Mouse (Mus musculus) MEL (cell line): ENCODE data around the gene Cisd2.

Source experiments
- BHLHE40 ChIP-seq: IDR thresholded peaks from 2 replicates; pipeline ENCODE4 v1.6.1; 2012; ENCODE audit warnings: low read depth, mild to moderate bottlenecking, inconsistent platforms, low read length, improper control_type of control experiment, borderline replicate concordance
- CTCF ChIP-seq, 3 experiments: IDR thresholded peaks in 2 of 3; conservative IDR thresholded peaks in 1 of 3; 2 replicates each; pipeline ENCODE4 v1.5.1; 2011 to 2012; ENCODE audit warnings: low read length in 3 of 3, low read depth in 2 of 3, mild to moderate bottlenecking in 2 of 3, improper control_type of control experiment in 1 of 3, inconsistent platforms in 1 of 3, mixed read lengths in 1 of 3, moderate library complexity in 1 of 3; ENCODE audit not compliant: control insufficient read depth in 1 of 3, insufficient read depth in 1 of 3, poor library complexity in 1 of 3, severe bottlenecking in 1 of 3
- E2F4 ChIP-seq: IDR thresholded peaks from 2 replicates; pipeline ENCODE4 v1.6.1; 2011; ENCODE audit warnings: low read depth, low read length, improper control_type of control experiment, borderline replicate concordance
- ELF1 ChIP-seq: IDR thresholded peaks from 2 replicates; pipeline ENCODE4 v1.6.1; 2014; ENCODE audit warnings: low read depth, mild to moderate bottlenecking, inconsistent platforms, low read length, improper control_type of control experiment, moderate library complexity
- GATA1 ChIP-seq: IDR thresholded peaks from 2 replicates; pipeline ENCODE4 v1.6.1; 2011; ENCODE audit warnings: low read depth, low read length, improper control_type of control experiment
- JUND ChIP-seq: IDR thresholded peaks from 2 replicates; pipeline ENCODE4 v1.6.1; 2011; ENCODE audit warnings: low read depth, mild to moderate bottlenecking, improper control_type of control experiment, low read length
- MAX ChIP-seq: IDR thresholded peaks from 2 replicates; pipeline ENCODE4 v1.6.1; 2011; ENCODE audit warnings: low read length, improper control_type of control experiment
- MEF2A ChIP-seq: IDR thresholded peaks from 2 replicates; pipeline ENCODE4 v1.6.1; 2014; ENCODE audit warnings: low read depth, mild to moderate bottlenecking, inconsistent platforms, low read length, improper control_type of control experiment; ENCODE audit not compliant: poor library complexity, insufficient replicate concordance, severe bottlenecking; ENCODE audit errors: extremely low read depth
- NELFE ChIP-seq: IDR thresholded peaks from 2 replicates; pipeline ENCODE4 v1.6.1; 2011; ENCODE audit warnings: low read depth, low read length, improper control_type of control experiment
- POLR2A ChIP-seq, 2 experiments: IDR thresholded peaks; 2 replicates each; pipeline ENCODE4 v1.6.1; 2011 to 2012; ENCODE audit warnings: low read length in 2 of 2, mild to moderate bottlenecking in 2 of 2, control low read depth in 1 of 2, improper control_type of control experiment in 1 of 2, low read depth in 1 of 2, moderate library complexity in 1 of 2; ENCODE audit not compliant: control insufficient read depth in 1 of 2, insufficient read depth in 1 of 2, poor library complexity in 1 of 2
- RAD21 ChIP-seq: IDR thresholded peaks from 2 replicates; pipeline ENCODE4 v1.6.1; 2011; ENCODE audit warnings: mild to moderate bottlenecking, low read depth, low read length, improper control_type of control experiment
- TBP ChIP-seq: IDR thresholded peaks from 2 replicates; pipeline ENCODE4 v1.8.0; 2011; ENCODE audit warnings: low read depth, low read length, improper control_type of control experiment
- ZC3H11A ChIP-seq: IDR thresholded peaks from 2 replicates; pipeline ENCODE4 v1.6.1; 2012; ENCODE audit warnings: low read depth, mild to moderate bottlenecking, inconsistent platforms, low read length, improper control_type of control experiment

DNA sequence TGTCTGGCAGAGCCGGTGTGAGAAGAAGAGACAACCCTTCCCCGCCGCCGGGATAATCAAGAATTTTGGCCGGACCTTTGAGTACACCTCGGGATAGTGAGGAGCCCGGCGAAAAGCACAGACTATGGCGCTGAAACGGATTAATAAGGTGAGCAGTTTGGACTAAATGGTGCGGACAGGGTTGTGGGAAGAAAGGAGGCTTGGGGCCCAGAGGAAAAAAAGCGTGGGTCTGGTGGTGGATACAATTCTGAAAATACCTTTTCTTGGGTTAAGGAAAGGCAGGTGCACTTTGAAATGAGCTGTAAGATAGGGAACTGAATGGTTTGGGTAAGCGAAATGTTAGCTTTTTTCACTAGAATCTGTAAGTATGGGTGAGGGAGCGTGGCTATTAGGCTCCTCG, 15.9 kb upstream of the Cisd2 start:
- no peak for TF ChIP-seq RAD21
- TF ChIP-seq CTCF (IDR thresholded peaks at IDR 0.05 in 2 of 3, conservative IDR thresholded peaks at IDR 0.05 in 1 of 3; ENCODE audit: control insufficient read depth in 1 of 3, insufficient read depth in 1 of 3, low read depth in 2 of 3, low read length in 3 of 3, poor library complexity in 1 of 3, severe bottlenecking in 1 of 3): no peak
- TF ChIP-seq JUND: no peak
- no peak for TF ChIP-seq POLR2A (IDR thresholded peaks at IDR 0.05; ENCODE audit: control insufficient read depth in 1 of 2, insufficient read depth in 1 of 2, low read depth in 1 of 2, low read length in 2 of 2, poor library complexity in 1 of 2)
- no peak for TF ChIP-seq MEF2A
- TF ChIP-seq ELF1: no peak
- no peak for TF ChIP-seq BHLHE40
- no peak for TF ChIP-seq GATA1
- no peak for TF ChIP-seq E2F4
- no peak for TF ChIP-seq MAX
- no peak for TF ChIP-seq ZC3H11A
- TF ChIP-seq TBP: no peak
- no peak for TF ChIP-seq NELFE
